Comparison of ENCODE assay signal across 9 mouse cellular contexts in genomic region chr9:40731591-40732048, GRCm38 (mm10). TPM values are rescaled to one million over a fixed set of nuclear protein-coding genes. Genes with fewer than 3 reads are reported as not detected.
DNase-seq lines count a peak whose midpoint lies in the region; ATAC-seq lines count a peak whose summit lies in the region.
"Had no signal": no experiment of that assay in that cellular context is flagged by ENCODE, and none has a peak within 500 bp of the region (broad histone marks: within the 10 kb centered on the region; RNA-seq: fewer than 3 reads in every experiment).

No protein-coding gene starts in this region.

- H3K4me3 ChIP-seq in liver, embryonic 11.5 days (ENCODE audit: low read depth, low read length): peak overlapping the region; percentile 41; the same call in 1 of the 2 replicates
- peak overlapping the region; percentile 58 for H3K4me3 ChIP-seq in embryonic facial prominence, embryonic 10.5 days
- peak overlapping the region; percentile 51 for H3K4me3 ChIP-seq in intestine, embryonic 16.5 days (ENCODE audit: low read length)
- H3K4me3 ChIP-seq in neural tube, embryonic 15.5 days (replicated peaks): peak overlapping the region; percentile 37

- intact Hi-C loops in left cerebral cortex, postnatal 10 days (cut with DNase I): no loop called here

- no peaks in the 10 kb centered on the region for H3K9me3 ChIP-seq in liver, embryonic 11.5 days (ENCODE audit: control insufficient read depth, low read length)
- H3K9me3 ChIP-seq in embryonic facial prominence, embryonic 10.5 days: no peaks in the 10 kb centered on the region
- no peaks in the 10 kb centered on the region for H3K9me3 ChIP-seq in intestine, embryonic 16.5 days (ENCODE audit: control insufficient read depth, low read length)
- no peaks in the 10 kb centered on the region for H3K9me3 ChIP-seq in neural tube, embryonic 15.5 days (replicated peaks)
- H3K9me3 ChIP-seq: megakaryocyte, embryonic 14.5 days had no signal

- no peaks in the 10 kb centered on the region for H3K27me3 ChIP-seq in liver, embryonic 11.5 days (replicated peaks; ENCODE audit: control insufficient read depth, insufficient read depth, low read length)
- H3K27me3 ChIP-seq in embryonic facial prominence, embryonic 10.5 days (replicated peaks; ENCODE audit: low read depth, poor library complexity, severe bottlenecking): no peaks in the 10 kb centered on the region
- no peaks in the 10 kb centered on the region for H3K27me3 ChIP-seq in intestine, embryonic 16.5 days (replicated peaks; ENCODE audit: control insufficient read depth, insufficient read depth, low read length)
- H3K27me3 ChIP-seq in neural tube, embryonic 15.5 days (replicated peaks): no peaks in the 10 kb centered on the region

- H3K9ac ChIP-seq in liver, embryonic 11.5 days (ENCODE audit: low read depth, low read length): no peak overlapping the region; the same call in 1 of the 2 replicates
- H3K9ac ChIP-seq in intestine, embryonic 16.5 days (ENCODE audit: low read depth, low read length): peak overlapping the region; percentile 70; the same call in 1 of the 2 replicates
- no peak overlapping the region for H3K9ac ChIP-seq in neural tube, embryonic 15.5 days (replicated peaks)

- DNase-seq in liver, embryonic 11.5 days (ENCODE audit: low spot score): no peak
- no peak for DNase-seq in liver
- DNase-seq in embryonic facial prominence, embryonic 10.5 days (ENCODE audit: low spot score): peak; percentile 45
- DNase-seq in adrenal gland, postnatal 4 days (ENCODE audit: low spot score in 2 of 2): no peak
- DNase-seq in B cell, adult 2 months: no peak
- no peak for DNase-seq in left cerebral cortex, postnatal 10 days (ENCODE audit: extremely low spot score in 1 of 2, low spot score in 2 of 2)

- WGBS in liver, embryonic 11.5 days: 13% methylated on average over 7 of the region's 7 CpGs
- WGBS in embryonic facial prominence, embryonic 10.5 days: 6% methylated on average over 7 of the region's 7 CpGs
- 16% methylated on average over 7 of the region's 7 CpGs for WGBS in intestine, embryonic 16.5 days
- 12% methylated on average over 7 of the region's 7 CpGs for WGBS in neural tube, embryonic 15.5 days

- no peak overlapping the region for H3K27ac ChIP-seq in liver, embryonic 11.5 days (ENCODE audit: low read depth, low read length)
- peak overlapping the region; percentile 92 for H3K27ac ChIP-seq in embryonic facial prominence, embryonic 10.5 days (replicated peaks)
- H3K27ac ChIP-seq in intestine, embryonic 16.5 days (ENCODE audit: low read length): peak overlapping the region; percentile 90
- peak overlapping the region; percentile 81 for H3K27ac ChIP-seq in neural tube, embryonic 15.5 days (replicated peaks)

- no peaks in the 10 kb centered on the region for H3K36me3 ChIP-seq in liver, embryonic 11.5 days (ENCODE audit: control insufficient read depth, insufficient read depth, low read length)
- H3K36me3 ChIP-seq in embryonic facial prominence, embryonic 10.5 days (replicated peaks): peaks cover 3% of the 10 kb centered on the region; the same call in 1 of the 2 replicates
- H3K36me3 ChIP-seq in intestine, embryonic 16.5 days (ENCODE audit: control insufficient read depth, insufficient read depth, low read length): no peaks in the 10 kb centered on the region
- H3K36me3 ChIP-seq in neural tube, embryonic 15.5 days: no peaks in the 10 kb centered on the region

- H3K4me2 ChIP-seq in liver, embryonic 11.5 days: peak overlapping the region; percentile 68
- peak overlapping the region; percentile 84 for H3K4me2 ChIP-seq in intestine, embryonic 16.5 days (ENCODE audit: low read depth, low read length)
- peak overlapping the region; percentile 72 for H3K4me2 ChIP-seq in neural tube, embryonic 15.5 days

- no peaks in the 10 kb centered on the region for H3K4me1 ChIP-seq in liver, embryonic 11.5 days (replicated peaks; ENCODE audit: control insufficient read depth, insufficient read depth, low read length)
- H3K4me1 ChIP-seq in embryonic facial prominence, embryonic 10.5 days: peaks cover 40% of the 10 kb centered on the region
- peaks cover 11% of the 10 kb centered on the region for H3K4me1 ChIP-seq in intestine, embryonic 16.5 days (ENCODE audit: control insufficient read depth, insufficient read depth, low read length)
- H3K4me1 ChIP-seq in neural tube, embryonic 15.5 days: peaks cover 17% of the 10 kb centered on the region

- no peak for ATAC-seq in liver, embryonic 11.5 days (replicated peaks; ENCODE audit: low FRiP score)
- ATAC-seq in intestine, embryonic 16.5 days: no peak
- ATAC-seq in neural tube, embryonic 15.5 days (ENCODE audit: low FRiP score): no peak

RNA-seq across cellular contexts. Expression of gene Clmp, which starts 45.9 kb away (rescaled TPM):
- 7.4 and 7.7 TPM in 2 replicates for polyA plus RNA-seq in liver, embryonic 11.5 days (2014; fragmentation: Nextera tagmentation; extraction: Ambion mirVana)
- 35.5 and 45.6 TPM in 2 replicates for polyA plus RNA-seq in embryonic facial prominence, embryonic 10.5 days (2016; fragmentation: Nextera tagmentation; extraction: Ambion mirVana)
- polyA plus RNA-seq in intestine, embryonic 16.5 days (2015; fragmentation: Nextera tagmentation; extraction: Ambion mirVana): 20.9 and 22.2 TPM in 2 replicates
- 41.7 and 51.2 TPM in 2 replicates for polyA plus RNA-seq in neural tube, embryonic 15.5 days (2015; fragmentation: Nextera tagmentation; extraction: Ambion mirVana)
- total RNA-seq in adrenal gland, postnatal 4 days (2021): 10 to 100 TPM; 13.0 to 16.6 TPM
- 10 to 100 TPM; 50.0 to 59.1 TPM for total RNA-seq in left cerebral cortex, postnatal 10 days (2021)
